Mouse (Mus musculus) small intestine, adult 2 months (tissue): ENCODE measurements around the gene Tmub2.

Experiments
- CTCF ChIP-seq: fragments of 200-500 bp; IDR thresholded peaks from 2 replicates; pipeline ENCODE4 v1.5.1; 2012; ENCODE audit warnings: low read depth, mild to moderate bottlenecking, control low read depth, inconsistent platforms, low read length, moderate library complexity, mixed read lengths; ENCODE audit not compliant: insufficient replicate concordance, insufficient read length; ENCODE audit errors: extremely low read depth
- POLR2A ChIP-seq: fragments of 200-500 bp; IDR thresholded peaks from 2 replicates; pipeline ENCODE4 v1.6.1; 2012; ENCODE audit warnings: low read depth, mild to moderate bottlenecking, control low read depth, inconsistent platforms, low read length, moderate library complexity

DNA sequence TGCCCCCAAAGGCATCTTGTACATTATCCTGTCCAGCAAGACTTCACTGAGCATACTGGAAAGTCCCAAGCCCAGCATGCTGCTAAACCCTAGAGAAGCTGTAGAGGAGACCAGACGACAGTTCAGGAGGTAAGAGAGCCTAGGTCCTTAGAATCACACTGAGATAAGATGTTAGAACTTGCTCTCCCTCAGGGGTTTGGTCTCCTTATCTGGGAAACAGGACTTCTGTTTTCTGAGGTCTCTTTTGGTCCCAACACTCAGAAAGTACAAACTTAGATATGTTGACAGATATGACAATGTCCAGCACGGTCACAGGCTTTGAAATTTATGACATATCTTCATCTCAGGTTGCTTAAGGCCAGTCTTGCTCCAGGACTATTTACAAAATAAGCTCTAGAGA lies 48.7 kb upstream of the Tmub2 start:
- no peak for TF ChIP-seq CTCF
- TF ChIP-seq POLR2A = no peak
